Mouse (Mus musculus) liver, postnatal 0 days (tissue): ENCODE data around the gene Mmp25.

ENCODE experiments used
- CTCF ChIP-seq: sonication (generic); IDR thresholded peaks from 2 replicates; pipeline ENCODE4 v1.5.1; 2016; ENCODE audit warnings: antibody characterized with exemption, low read depth
- EP300 ChIP-seq: IDR thresholded peaks from 2 replicates; pipeline ENCODE4 v1.6.1; 2016; ENCODE audit warnings: antibody characterized with exemption, low read depth, mild to moderate bottlenecking

- TF ChIP-seq EP300 = no peak
- no peak for TF ChIP-seq CTCF
Measured at GRCm38 (mm10) chr17:23682092-23682491, 37.0 kb upstream of the Mmp25 start.
